Mouse (Mus musculus): ENCODE measurements around the gene Slc25a35.
A peak's percentile ranks its signal among the peaks of the same experiment; 100 is the strongest.
"Not testable (repeated sequence)": the region's sequence is repeated elsewhere in the genome, so short reads cannot be mapped to it uniquely, and the experiment has no call there.

Gene Slc25a35

GRCm38 (mm10) chr11:68961596-68961995 lies 6.3 kb upstream of the Slc25a35 start:
- no peak for DNase-seq (ENCODE audit: low spot score in 2 of 2)

DNA sequence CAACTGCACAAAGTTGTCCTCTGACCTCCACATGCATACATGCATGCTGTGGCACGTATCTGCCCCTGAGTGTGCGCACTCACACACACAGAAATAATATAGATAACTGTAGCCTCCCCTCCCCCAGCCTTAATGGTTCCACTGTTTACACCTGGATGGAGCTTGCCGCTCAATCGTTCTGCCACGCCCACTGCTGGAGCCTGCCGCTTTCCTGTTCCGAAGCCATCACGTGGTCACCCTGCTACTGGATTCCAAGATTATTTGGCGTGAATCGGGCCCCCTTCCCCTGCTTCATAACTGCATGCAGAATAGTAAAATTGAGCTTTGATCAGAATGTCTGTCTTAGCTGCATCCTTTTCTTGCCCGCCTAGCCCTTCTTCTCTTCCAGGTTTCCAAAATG lies 5.8 kb upstream of the Slc25a35 start:
- not testable (repeated sequence) for DNase-seq (ENCODE audit: low spot score in 2 of 2)

DNA sequence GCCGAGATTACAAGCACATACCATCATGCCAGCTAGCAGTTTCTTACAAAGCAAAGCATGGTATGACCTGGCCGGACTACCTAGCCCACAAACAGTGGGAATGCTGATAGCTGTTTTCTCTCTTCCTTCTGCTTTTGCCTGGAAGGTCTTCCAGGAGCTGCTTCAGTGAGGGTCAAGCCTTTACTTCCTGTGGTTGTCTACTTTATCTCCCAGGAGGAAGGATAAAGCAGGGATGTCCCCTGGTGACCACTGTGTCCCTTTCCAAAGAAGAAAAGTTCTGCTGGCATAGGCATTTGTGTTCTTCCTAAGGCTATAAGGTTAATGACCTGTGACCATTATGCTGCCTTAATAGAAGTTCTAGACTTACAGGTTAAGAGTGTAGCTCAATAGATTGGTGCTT lies 4.5 kb upstream of the Slc25a35 start:
- DNase-seq (ENCODE audit: low spot score in 2 of 2) = no peak

GRCm38 (mm10) chr11:68965050-68965449 lies 2.9 kb upstream of the Slc25a35 start:
- DNase-seq (ENCODE audit: low spot score in 2 of 2) = no peak

DNA sequence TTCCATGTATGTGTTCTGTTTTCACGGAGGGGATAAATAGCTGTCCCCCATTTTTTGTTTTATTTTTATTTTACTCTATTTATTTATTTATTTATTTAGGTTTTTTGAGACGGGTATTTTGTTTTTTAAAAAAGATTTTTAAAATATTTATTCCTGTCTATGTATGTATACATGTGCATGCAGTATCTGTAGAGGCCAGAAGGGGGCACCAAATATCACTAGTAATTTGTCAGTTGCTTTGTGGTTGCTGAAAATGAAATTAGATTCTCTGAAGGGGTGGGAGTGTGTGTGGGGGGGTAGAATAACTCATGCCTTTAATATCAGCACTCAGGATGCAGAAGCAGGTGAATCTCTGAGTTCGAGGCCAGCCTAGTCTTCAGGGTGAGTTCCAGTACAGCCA lies 2.1 kb upstream of the Slc25a35 start:
- peak in 1 of 2 experiments; percentile 70 for DNase-seq (ENCODE audit: low spot score in 2 of 2)

GRCm38 (mm10) chr11:68966554-68966953 lies 1.4 kb upstream of the Slc25a35 start:
- no peak for DNase-seq (ENCODE audit: low spot score in 2 of 2)

DNA sequence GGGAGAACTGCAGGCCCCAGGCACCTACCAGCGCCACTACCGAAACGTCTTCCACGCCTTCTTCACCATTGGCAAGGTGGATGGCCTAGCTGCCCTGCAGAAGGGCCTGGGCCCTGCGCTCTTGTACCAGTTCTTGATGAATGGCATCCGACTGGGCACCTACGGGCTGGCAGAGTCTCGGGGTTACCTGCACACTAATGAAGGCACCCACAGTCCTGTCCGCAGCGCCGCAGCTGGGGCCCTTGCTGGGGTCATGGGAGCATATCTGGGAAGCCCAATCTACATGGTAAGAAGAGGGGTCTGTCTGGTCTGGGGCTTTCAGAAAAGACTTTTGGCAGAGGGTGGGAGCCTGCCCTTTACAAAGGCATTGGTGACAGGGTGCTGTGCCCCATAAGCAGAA lies 821 bp downstream of the Slc25a35 start:
- no peak for DNase-seq (ENCODE audit: low spot score in 2 of 2)

DNA sequence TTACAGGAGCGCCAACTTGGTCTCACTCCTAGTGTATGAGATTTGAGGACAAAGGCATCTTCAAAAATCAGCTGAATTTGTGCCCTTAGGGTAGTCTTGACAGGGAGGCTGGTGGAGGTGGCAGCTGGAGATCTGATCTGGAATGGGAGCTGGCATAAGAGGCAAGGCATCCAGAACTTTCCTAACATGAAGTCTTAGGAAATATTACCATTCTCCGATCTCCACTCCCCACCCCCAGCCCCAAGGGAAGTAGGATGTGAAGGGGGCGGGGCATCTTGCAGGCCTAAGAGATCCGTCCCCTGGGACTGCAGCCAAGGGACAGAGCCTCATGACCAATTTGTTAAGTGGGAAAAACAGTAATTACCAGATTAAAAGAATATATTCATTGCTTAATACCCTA lies 2.3 kb downstream of the Slc25a35 start:
- DNase-seq (ENCODE audit: low spot score in 2 of 2) = no peak

GRCm38 (mm10) chr11:68973250-68974058 lies 5.5 kb downstream of the Slc25a35 start:
- peak; percentile 88 to 89 for DNase-seq (ENCODE audit: low spot score in 2 of 2)

DNA sequence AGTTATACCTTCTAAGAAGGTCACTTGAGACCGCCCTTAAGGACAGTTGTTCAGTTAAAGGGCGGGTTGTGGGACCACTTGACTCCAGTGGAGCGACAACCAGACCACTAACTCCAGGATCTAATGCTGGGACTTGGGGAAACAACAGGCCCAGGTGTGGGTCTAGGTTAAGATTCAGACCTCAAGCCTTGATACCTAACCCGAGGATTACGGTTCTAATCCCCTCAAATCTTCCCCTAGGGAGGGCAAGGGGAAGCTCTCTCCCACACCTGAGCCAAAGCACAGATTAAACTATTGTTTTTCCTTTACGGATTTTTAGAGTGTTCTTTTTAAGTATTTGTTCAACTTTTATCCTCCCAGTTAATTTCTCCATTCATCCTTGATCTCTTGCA lies 6.1 kb downstream of the Slc25a35 start:
- DNase-seq (ENCODE audit: low spot score in 2 of 2) = no peak

DNA sequence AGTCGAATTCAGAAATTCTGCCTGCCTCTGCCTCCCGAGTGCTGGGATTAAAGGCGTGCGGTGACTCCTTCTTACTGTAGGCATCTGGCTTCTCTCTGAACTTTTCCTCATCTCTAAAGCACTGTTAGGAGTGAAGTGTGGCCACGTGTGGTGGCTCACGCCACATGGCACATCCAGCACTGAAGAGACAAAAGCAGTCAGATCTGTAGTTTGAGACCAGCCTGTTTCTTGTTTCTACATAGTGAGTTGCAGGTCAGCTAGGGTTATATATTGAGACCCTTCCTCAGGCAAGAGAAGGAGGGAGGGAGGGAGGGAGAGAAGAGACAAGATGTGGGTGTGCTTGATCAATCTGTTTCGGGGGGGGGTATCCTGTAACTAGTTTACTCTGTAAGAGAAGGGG lies 7.2 kb downstream of the Slc25a35 start, which contains the start of gene Rangrf:
TSS of gene Rangrf (minus strand) at position 101 of the 400 bp plus-strand sequence.
- no peak for DNase-seq (ENCODE audit: low spot score in 2 of 2)

- no peak for DNase-seq (ENCODE audit: low spot score in 2 of 2)
Observed at GRCm38 (mm10) chr11:68975601-68976000, 7.7 kb downstream of the Slc25a35 start.

DNA sequence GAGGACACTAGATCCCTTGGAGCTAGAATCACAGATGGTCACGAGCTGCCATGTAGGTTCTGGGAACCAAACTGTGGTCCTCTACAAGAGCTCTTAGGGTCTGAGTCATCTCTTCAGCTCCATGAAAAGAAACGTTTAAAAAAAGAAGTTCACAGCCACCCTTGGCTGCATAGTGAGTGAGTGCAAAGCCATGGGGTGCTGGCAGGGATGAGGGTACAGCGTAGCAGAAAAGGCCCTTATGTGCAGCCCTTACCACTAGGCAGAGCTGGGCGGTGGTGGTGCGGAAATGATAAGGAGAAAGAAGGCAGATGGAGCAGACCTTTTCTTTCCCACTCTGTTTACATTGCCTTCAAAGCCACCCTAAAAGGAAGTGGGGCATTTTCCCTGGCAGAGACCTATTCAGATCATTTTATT lies 11.4 kb downstream of the Slc25a35 start:
- DNase-seq (ENCODE audit: low spot score in 2 of 2) = no peak

- no peak for DNase-seq (ENCODE audit: low spot score in 2 of 2)
Observed at GRCm38 (mm10) chr11:68980919-68981318, 13.0 kb downstream of the Slc25a35 start.

GRCm38 (mm10) chr11:68982639-68983369 lies 14.9 kb downstream of the Slc25a35 start:
- DNase-seq (ENCODE audit: low spot score in 2 of 2) = peak; percentile 72 to 85

GRCm38 (mm10) chr11:68987365-68987882 lies 19.5 kb downstream of the Slc25a35 start:
- DNase-seq (ENCODE audit: low spot score in 2 of 2) = no peak

DNA sequence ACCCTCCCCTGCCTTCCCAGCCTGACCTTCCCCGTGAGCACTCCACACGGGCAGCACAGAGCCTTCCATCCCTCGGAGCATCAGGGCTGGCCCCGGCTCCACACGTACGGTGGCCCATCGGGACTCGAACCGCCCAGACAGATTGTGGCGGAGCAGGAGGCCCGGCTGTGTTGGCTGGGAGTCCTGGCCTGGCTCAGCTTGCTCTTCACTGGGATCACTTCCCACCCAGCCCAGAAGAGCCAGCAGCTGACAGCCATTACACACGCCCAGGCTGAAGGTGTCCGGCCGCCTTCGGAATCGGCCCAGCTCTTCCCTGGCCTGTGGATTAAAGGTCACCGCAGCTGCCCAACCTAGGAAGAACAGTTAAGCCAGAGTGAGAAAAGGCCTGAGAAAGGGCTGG lies 20.4 kb downstream of the Slc25a35 start:
- DNase-seq (ENCODE audit: low spot score in 2 of 2) = no peak

DNA sequence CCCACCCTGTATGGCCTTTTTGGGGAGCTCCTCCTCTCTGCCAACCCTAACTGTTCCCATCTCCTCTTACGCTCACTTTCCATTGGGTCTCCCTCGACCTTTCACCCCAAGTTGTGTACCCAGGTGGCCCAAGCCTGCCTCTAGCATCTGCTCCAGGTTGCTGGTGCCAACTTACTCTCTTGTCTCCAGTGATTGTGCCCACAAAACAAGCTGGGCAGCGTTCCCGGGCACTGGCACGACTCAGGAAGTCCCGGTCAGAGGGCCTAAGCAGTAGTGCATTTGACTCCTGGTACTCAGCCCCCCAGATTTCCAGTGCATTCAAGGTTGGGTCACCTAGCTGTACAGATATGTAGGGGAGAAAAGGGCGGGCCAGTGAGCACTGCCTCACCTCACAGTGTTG lies 25.2 kb downstream of the Slc25a35 start:
- no peak for DNase-seq (ENCODE audit: low spot score in 2 of 2)

DNA sequence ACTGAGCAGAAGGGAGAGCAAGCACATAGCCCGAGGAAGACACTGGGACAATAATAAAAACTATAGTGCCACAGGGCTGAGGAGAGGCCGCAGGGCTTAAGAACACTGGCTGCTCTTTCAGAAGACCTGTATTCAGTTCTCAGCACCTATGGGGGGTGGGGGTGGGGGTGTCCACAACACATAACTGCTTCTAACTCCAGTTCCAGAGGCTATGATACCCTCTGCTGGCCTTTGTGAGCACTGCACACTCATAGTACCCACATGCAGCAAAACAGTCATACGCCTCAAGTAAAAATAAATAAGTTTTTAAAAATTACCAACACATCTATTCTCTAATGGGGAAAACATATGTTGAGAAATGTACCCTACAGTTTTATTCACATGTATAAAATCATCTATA lies 26.4 kb downstream of the Slc25a35 start:
- no peak for DNase-seq (ENCODE audit: low spot score in 2 of 2)

GRCm38 (mm10) chr11:68997080-68997479 lies 29.1 kb downstream of the Slc25a35 start:
- no peak for DNase-seq (ENCODE audit: low spot score in 2 of 2)

DNA sequence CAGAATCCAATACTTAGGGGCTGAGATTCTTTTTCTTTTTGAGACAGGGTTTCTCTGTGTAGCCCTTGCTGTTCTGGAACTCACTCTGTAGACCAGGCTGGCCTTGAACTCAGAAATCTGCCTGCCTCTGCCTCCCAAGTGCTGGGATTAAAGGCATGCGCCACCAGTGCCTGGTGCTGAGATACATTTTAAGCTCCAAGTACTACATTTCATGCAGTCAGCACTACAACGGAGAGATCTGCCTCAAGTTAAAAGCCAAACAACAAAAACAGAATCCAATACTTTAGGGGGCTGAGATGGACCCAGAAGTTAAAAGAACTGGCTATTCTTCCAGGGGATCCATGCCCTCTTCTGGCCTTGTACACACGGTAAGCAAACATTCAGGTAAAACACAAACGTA lies 34.9 kb downstream of the Slc25a35 start:
- not testable (repeated sequence) for DNase-seq (ENCODE audit: low spot score in 2 of 2)

DNA sequence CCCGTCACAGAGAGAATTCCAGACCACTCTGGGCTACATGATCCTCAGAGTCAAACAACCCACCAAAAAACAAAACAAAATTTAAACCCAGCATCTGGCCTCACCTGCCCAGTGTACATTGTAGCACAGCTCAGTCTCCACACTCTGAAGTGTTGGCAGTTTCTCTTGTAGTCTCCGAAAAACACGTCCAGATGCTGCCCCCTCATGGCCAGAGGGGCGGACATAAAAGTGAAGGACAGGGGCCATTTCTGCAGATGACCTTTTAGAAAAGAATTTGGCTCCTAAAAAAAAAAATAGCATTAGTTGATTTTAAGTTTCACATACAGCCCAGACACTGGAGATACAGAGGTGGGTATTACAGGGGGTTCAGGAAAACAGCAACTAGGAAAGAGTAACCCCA lies 35.7 kb downstream of the Slc25a35 start:
- DNase-seq (ENCODE audit: low spot score in 2 of 2) = no peak

DNA sequence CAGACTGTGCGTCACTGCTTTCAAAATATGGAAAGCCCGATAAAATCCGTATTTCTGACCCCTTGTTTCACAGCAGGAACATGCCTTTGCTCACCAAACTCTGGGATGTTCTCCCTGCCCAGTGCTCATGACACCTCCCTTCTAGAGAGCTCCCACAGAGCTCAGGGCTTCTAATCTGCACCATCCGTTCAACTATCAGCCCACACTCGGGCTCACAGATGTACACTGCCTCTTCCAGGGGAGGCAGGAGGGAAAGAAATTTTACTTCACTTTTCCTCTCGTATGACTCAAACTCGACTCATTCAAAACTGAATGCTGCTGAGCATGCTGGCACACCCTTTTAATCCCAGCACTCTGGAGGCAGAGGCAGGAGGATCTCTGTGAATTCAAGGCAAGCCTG lies 37.3 kb downstream of the Slc25a35 start:
- DNase-seq (ENCODE audit: low spot score in 2 of 2) = no peak

All from right cerebral cortex, postnatal 10 days (tissue).